Mouse (Mus musculus) T-cell, adult 66 days (primary cell): ENCODE results near the gene Psme4. TPM values are rescaled to one million over a fixed set of nuclear protein-coding genes. Genes with fewer than 3 reads are reported as not detected.

ENCODE experiments used
- total RNA-seq, 2 experiments: library from RNA; stranded (reverse); gene quantifications; 3 replicates in 1 of 2; 4 replicates in 1 of 2; pipeline ENCODE4 v1.2.4; 2023

Gene Psme4
- 10 to 100 TPM; 65.5 to 65.9 TPM for total RNA-seq

DNA sequence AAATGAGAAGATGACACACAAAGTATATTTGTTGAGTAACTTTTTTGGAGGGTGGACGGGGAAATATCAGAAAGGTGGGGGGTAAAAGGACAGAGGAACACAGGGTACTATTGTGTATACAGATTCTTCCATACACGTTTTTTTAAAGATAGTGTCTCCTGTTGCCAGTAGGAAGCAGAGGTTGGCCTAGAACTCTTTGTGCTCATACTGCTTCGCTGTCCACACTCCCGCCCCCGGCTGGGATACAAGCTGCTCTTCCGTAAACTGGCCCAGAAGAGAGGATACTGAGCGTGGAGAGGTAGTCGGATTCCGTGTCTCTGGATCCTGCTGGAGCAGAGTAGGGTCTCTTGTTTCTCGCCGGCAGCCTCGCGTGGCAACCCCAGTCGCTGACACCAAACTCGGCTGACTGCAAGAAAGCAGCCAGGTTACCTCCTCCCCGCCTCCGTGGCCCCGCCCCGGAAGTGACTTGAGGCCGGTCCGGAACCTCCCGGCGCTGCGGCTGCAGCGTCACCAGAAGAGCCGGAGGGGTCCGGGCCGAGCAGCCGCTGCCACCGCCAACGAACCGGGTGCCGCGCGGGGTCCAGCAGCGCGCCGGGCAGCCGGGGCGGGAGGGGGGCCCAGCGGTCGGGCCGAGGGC is at the start of gene Psme4:
Psme4 (plus strand) TSS at position 460 of the 637 bp plus-strand sequence.

DNA sequence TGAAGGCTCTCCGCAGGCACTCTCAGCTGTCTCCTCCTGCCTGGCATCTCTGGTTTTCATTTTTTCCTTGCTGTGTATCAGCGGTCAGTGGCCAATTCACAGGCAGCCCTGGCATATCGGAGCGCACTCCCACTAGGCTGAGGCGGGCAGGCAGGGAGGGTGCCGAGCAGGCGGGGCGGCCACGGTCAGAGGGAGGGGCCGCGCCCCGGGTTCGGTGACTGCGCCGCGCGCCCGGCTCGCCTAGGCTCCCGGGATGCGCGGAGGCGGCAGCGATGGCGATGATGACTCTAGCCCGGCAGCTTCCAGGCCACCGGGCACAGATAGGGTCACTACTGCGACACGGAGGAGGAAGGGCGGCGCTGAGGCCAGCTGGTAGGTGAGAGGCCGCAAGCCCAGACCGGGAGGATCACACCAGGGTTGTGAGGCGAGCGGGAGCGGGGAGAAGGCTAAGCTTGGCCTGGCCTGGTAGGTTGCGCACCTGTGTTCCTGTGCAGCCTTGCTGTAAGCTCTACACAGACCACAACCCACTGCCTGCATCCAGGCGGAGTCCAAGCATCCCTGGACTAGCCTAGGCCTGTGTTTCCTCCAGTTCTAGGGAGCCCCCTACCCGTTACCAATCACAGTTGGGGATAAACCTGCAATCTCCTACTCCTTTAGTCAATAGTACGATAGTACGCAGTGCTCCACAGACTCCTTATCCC is 113.8 kb downstream of the Psme4 start, which contains the start of the genes Gpr75 and Asb3:
Gpr75 (plus strand) TSS at position 188 of the 701 bp plus-strand sequence.
Asb3 (plus strand) TSS at position 246 of the 701 bp plus-strand sequence.

Other genes with a start within 250 kb of the Psme4 start
- 1 to 10 TPM in 1 of 2 experiments, under 1 TPM in 1; 0.67 to 4.0 TPM for gene Acyp2, start 122.1 kb upstream of the Psme4 start, total RNA-seq
- gene Gpr75, start 113.6 kb downstream of the Psme4 start, total RNA-seq: under 1 TPM in 1 of 2 experiments, not detected in 1; 0.20 TPM
- 10 to 100 TPM; 21.2 to 23.7 TPM for gene Asb3, start 113.7 kb downstream of the Psme4 start, total RNA-seq
- 10 to 100 TPM; 35.9 to 39.4 TPM for gene Erlec1, start 182.6 kb downstream of the Psme4 start, total RNA-seq
- 1 to 10 TPM; 1.2 to 1.3 TPM for gene Chac2, start 214.6 kb downstream of the Psme4 start, total RNA-seq